Mouse (Mus musculus) myocyte (in vitro differentiated cells): ENCODE measurements around the gene Abhd2.

ENCODE experiments used
- MYOG ChIP-seq, 3 experiments: IDR thresholded peaks; one replicate each; pipeline ENCODE4 v1.6.1; 2011; ENCODE audit warnings: control low read depth in 2 of 3, low read depth in 2 of 3, mild to moderate bottlenecking in 2 of 3; ENCODE audit not compliant: insufficient read length in 2 of 3, control insufficient read depth in 1 of 3, insufficient read depth in 1 of 3
- TCF12 ChIP-seq: IDR thresholded peaks from one replicate; pipeline ENCODE4 v1.6.1; 2011; ENCODE audit warnings: mild to moderate bottlenecking, control low read depth; ENCODE audit not compliant: poor library complexity, insufficient read depth, severe bottlenecking

GRCm38 (mm10) chr7:79267690-79268388 lies 5.2 kb upstream of the Abhd2 start:
- TF ChIP-seq TCF12: no peak
- TF ChIP-seq MYOG (IDR thresholded peaks at IDR 0.05; ENCODE audit: control insufficient read depth in 1 of 3, insufficient read depth in 1 of 3, insufficient read length in 2 of 3, low read depth in 2 of 3): no peak
